Mouse (Mus musculus) forebrain, embryonic 11.5 days (tissue): ENCODE measurements around the gene Mmp7. TPM values are rescaled to one million over a fixed set of nuclear protein-coding genes. Genes with fewer than 3 reads are reported as not detected.

Source experiments
- ATAC-seq: fragments of 200-750 bp; cut with Nextera tagmentation; replicated peaks from 2 replicates; pipeline ENCODE4 v1.8.0; 2017; ENCODE audit warnings: moderate TSS enrichment; ENCODE audit not compliant: low FRiP score
- DNase-seq: peaks from one replicate; pipeline ENCODE4 v3.0.0-alpha.2; 2017; ENCODE audit warnings: low spot score
- H3K27ac ChIP-seq: fragments of 300-500 bp; sonication (generic); 2 replicates; pipeline ENCODE4 v1.5.1; 2014; ENCODE audit warnings: low read depth, low read length
- H3K27me3 ChIP-seq: fragments of 300-500 bp; sonication (generic); 2 replicates; pipeline ENCODE4 v1.6.1; 2014; ENCODE audit warnings: mild to moderate bottlenecking, low read length, mixed read lengths; ENCODE audit not compliant: control insufficient read depth, insufficient read depth
- H3K36me3 ChIP-seq: fragments of 300-500 bp; sonication (generic); 2 replicates; pipeline ENCODE4 v1.6.1; 2014; ENCODE audit warnings: mild to moderate bottlenecking, low read length, moderate library complexity, mixed read lengths; ENCODE audit not compliant: control insufficient read depth, insufficient read depth
- H3K4me1 ChIP-seq: fragments of 300-500 bp; sonication (generic); replicated peaks from 2 replicates; pipeline ENCODE4 v1.6.1; 2014; ENCODE audit warnings: low read length, mixed read lengths; ENCODE audit not compliant: control insufficient read depth, insufficient read depth
- H3K4me2 ChIP-seq: fragments of 300-500 bp; sonication (generic); 2 replicates; pipeline ENCODE4 v1.6.1; 2014; ENCODE audit warnings: low read depth, mild to moderate bottlenecking, low read length, moderate library complexity, mixed read lengths; ENCODE audit not compliant: severe bottlenecking
- H3K4me3 ChIP-seq: fragments of 300-500 bp; sonication (generic); 2 replicates; pipeline ENCODE4 v1.5.1; 2014; ENCODE audit warnings: low read depth, low read length
- H3K9ac ChIP-seq: fragments of 300-500 bp; sonication (generic); 2 replicates; pipeline ENCODE4 v1.6.1; 2014; ENCODE audit warnings: low read length
- H3K9me3 ChIP-seq: fragments of 300-500 bp; sonication (generic); 2 replicates; pipeline ENCODE4 v1.6.1; 2016; ENCODE audit warnings: low read length, mixed read lengths; ENCODE audit not compliant: control insufficient read depth
- WGBS: fragments of 180-500 bp; shearing (Covaris S2); extraction: QIAGEN DNeasy Blood & Tissue Kit; methylation state at CpG from one replicate; pipeline ENCODE4 v1.1.7; 2014; 5-methylcytosine and 5-hydroxymethylcytosine counted together
- polyA plus RNA-seq: library from polyadenylated mRNA; unstranded; fragments of >200 nt; fragmentation: Nextera tagmentation; extraction: Ambion mirVana; gene quantifications from 2 replicates; pipeline ENCODE4 v1.2.1, GENCODE M21; 2014

Mmp7 gene
- polyA plus RNA-seq, 1 experiment from 2014 or later, result not detected

DNA sequence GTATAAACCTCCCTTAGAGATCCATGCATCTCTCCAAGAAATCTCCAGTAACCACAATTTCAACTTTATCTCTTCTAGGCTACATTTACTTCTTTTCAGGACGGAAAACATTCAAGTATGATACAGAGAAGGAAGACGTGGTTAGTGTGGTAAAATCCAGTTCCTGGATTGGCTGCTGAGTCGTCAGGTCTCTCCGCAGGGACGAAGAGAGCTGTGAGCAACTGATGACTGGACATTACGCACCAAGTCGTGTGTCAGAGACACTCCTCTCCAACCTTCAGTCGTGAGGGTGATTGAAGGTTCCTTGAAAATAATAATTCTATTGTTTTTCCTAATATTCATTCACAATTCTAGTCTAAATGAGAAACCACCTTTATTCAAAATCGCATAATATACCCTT, 18.9 kb upstream of the Mmp7 start:
- Histone ChIP-seq H3K4me1 (no peaks in the 10 kb centered on the region), H3K27ac (no peak overlapping the region), H3K9ac (no peak overlapping the region), H3K36me3 (no peaks in the 10 kb centered on the region), H3K4me2 (no peak overlapping the region), H3K27me3 (no peaks in the 10 kb centered on the region), H3K4me3 (no peak overlapping the region), H3K9me3 (no peaks in the 10 kb centered on the region)
- DNase-seq, result no peak
- WGBS, result 86% methylated on average over 9 of the region's 9 CpGs
- no peak for ATAC-seq

DNA sequence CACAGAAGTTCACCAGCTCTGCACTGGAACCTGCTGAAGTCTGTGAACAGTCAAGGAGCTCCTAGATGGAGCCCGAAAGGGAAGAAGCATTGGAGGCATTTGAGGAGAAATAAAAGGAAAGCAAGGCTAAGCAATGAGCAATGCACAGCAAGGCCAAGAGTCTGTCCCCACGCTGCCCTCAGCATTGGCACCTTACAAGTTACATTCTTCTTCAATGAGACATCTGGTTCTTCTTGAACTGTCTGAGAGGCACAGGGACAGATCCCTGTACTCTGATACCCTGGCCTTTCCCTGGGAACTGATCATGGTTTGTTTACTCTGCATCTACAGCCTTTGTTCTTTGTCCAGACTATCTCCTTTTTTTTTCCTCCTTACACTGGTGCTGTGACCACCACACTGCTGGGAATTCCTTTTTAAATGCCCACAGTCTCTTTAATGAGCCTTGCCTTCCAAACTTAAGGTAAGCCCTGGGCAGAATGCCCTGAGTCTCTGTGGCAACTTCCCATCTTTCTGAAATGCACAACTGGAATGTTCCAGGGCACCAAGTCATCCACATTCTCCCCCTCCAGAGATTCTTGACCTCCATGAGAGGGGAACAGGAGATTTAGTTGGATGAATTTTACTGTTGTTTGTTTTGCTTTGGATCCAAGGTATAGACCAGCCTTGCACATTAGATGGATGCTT, 13.6 kb upstream of the Mmp7 start:
- H3K4me3 ChIP-seq, result no peak overlapping the region
- no peaks in the 10 kb centered on the region for H3K36me3 ChIP-seq
- no peak overlapping the region for H3K4me2 ChIP-seq
- H3K27ac ChIP-seq, result no peak overlapping the region
- DNase-seq, result no peak
- 83% methylated on average over 2 of the region's 2 CpGs for WGBS
- no peaks in the 10 kb centered on the region for H3K9me3 ChIP-seq
- no peaks in the 10 kb centered on the region for H3K4me1 ChIP-seq
- H3K27me3 ChIP-seq, result no peaks in the 10 kb centered on the region
- ATAC-seq, result no peak
- H3K9ac ChIP-seq, result no peak overlapping the region

DNA sequence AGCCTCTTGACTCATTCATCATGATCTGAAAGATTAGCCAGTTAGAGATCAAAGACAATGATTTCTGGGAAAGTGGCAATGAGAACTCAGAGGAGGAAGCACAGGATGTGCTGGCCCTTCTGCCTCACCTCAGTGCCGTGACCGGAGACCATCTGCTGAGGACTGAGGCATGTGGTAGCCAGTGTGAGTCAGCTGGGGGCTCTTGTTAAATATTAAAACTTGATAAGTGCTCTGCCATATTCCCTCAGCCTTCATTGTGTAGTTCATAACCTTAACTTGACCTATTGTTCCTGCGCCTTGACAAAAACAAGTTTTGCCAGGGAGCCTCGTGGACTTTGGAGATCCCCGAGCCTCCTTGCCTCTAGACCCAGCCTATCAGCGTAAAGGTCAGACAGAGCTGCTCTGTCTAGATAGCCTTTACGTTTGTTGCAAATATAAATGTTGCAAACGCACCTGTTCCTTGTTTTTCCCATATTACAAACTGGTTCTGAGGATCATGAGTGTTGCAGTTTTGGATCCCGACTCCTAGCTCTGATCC, 9.7 kb upstream of the Mmp7 start:
- no peak overlapping the region for H3K27ac ChIP-seq
- H3K9me3 ChIP-seq, result no peaks in the 10 kb centered on the region
- no peak overlapping the region for H3K4me2 ChIP-seq
- no peaks in the 10 kb centered on the region for H3K36me3 ChIP-seq
- H3K27me3 ChIP-seq, result no peaks in the 10 kb centered on the region
- no peak overlapping the region for H3K4me3 ChIP-seq
- DNase-seq (no peak), ATAC-seq (no peak)
- 90% methylated on average over 9 of the region's 9 CpGs for WGBS
- no peak overlapping the region for H3K9ac ChIP-seq
- H3K4me1 ChIP-seq, result no peaks in the 10 kb centered on the region

DNA sequence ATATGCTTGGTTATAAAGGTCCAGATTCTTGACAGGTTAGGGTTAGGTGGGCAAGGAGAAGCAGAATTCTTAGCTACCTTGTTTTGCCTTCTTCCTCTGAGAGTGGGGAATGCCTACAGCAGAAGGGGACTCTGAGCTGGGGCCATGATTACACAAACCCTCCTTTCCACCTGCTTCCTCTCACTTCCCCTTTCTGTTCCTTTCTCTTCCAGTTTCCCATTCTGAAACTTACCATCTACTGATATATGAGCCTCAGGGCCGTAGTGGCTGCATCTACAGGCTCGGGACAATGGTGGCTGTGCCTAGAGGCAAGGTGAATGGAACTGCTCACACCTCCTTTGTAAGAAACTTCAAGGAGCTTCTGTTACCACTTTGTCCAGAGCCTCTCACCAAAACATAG, 5.9 kb upstream of the Mmp7 start:
- no peaks in the 10 kb centered on the region for H3K36me3 ChIP-seq
- ATAC-seq (no peak), DNase-seq (no peak)
- WGBS, result 75% methylated on average over 2 of the region's 2 CpGs
- H3K27me3 ChIP-seq, result no peaks in the 10 kb centered on the region
- no peak overlapping the region for H3K27ac ChIP-seq
- no peaks in the 10 kb centered on the region for H3K9me3 ChIP-seq
- no peaks in the 10 kb centered on the region for H3K4me1 ChIP-seq
- H3K4me2 ChIP-seq, result no peak overlapping the region
- H3K9ac ChIP-seq, result no peak overlapping the region
- no peak overlapping the region for H3K4me3 ChIP-seq

DNA sequence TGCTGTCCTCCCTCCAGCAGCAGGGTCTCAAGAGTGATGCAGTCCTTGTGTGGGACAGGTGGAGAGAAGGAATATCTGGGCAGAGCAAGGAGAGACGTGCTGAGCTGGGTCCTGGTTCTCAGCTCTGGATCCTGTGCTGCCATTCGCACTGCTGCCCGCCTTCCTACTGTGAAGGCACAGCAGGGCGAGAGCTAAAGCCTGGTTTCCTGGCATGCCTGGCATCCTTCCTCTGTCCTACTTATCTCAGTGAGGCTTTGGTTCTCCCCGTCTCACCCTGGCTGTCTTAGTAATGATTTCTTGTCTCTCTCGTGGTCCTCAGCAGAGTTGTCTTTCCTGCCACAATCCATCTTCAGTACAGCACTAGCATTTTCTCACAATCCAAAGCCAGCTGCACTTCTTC, 2.1 kb upstream of the Mmp7 start:
- H3K9ac ChIP-seq, result no peak overlapping the region
- no peaks in the 10 kb centered on the region for H3K36me3 ChIP-seq
- no peak overlapping the region for H3K4me2 ChIP-seq
- no peaks in the 10 kb centered on the region for H3K9me3 ChIP-seq
- no peaks in the 10 kb centered on the region for H3K27me3 ChIP-seq
- no peak for ATAC-seq
- no peak for DNase-seq
- no peak overlapping the region for H3K27ac ChIP-seq
- WGBS, result 60% methylated on average over 6 of the region's 6 CpGs
- H3K4me3 ChIP-seq, result no peak overlapping the region
- no peaks in the 10 kb centered on the region for H3K4me1 ChIP-seq

DNA sequence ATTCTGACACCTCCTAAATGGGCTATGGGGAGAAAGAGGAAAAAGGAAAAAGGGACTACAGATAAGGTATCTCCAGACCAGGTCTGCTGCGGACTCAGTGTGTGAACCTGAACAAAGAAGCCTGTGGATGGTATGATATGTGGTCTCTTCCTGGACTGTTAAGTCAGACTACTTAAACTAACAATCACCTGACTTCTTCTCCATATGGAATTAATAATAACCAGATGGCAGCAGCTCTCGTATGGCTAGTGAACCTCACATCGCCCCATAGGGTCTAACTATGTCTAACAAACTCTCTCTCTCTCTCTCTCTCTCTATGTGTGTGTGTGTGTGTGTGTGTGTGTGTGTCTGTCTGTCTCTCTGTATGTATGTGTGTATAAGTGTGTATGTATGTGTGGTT, 2.1 kb downstream of the Mmp7 start:
- no peaks in the 10 kb centered on the region for H3K9me3 ChIP-seq
- H3K36me3 ChIP-seq, result no peaks in the 10 kb centered on the region
- 94% methylated on average over 3 of the region's 3 CpGs for WGBS
- H3K4me3 ChIP-seq, result no peak overlapping the region
- H3K27me3 ChIP-seq, result no peaks in the 10 kb centered on the region
- no peaks in the 10 kb centered on the region for H3K4me1 ChIP-seq
- no peak for DNase-seq
- no peak for ATAC-seq
- no peak overlapping the region for H3K9ac ChIP-seq
- no peak overlapping the region for H3K4me2 ChIP-seq
- H3K27ac ChIP-seq, result no peak overlapping the region

DNA sequence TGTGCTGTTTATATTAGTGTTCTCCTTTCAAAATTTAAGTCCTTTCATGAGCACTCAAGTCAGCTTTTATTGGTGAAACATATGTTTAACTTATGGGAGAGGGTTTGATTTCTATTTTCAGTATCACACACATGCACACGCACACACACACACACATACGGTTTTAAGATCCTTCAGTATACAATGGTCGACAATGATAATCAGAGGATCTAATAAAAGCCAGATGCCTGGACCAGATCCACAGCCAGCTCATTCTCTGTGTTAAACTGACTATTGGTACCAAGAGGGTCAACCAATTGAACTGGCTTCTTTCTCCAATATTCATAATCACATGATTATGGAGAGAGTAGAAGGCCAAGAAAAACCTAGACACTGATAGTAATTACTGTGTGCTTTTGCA, 3.8 kb downstream of the Mmp7 start:
- 81% methylated on average over 3 of the region's 3 CpGs for WGBS
- no peak for ATAC-seq

DNA sequence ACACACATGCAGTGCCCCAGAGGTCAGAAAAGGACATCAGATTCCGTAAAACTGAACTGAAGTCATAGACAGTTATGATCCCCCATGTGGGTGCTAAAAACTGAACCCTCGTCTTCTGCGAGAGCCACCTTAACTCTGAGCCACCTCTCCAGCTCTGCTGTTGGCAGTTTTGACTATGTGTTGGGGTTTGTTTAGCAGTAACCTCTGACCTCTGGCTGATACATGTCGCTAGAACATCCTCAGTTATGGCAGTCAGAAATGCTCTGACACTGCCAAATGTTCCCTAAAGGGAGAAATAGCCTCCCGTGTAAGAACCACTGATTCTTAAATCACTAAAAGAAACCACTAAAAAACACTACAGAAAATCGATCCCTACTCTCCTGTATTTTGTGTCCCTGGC, 16.8 kb downstream of the Mmp7 start:
- Histone ChIP-seq H3K36me3 (no peaks in the 10 kb centered on the region), H3K4me3 (no peak overlapping the region), H3K9ac (no peak overlapping the region), H3K4me1 (no peaks in the 10 kb centered on the region), H3K4me2 (no peak overlapping the region), H3K9me3 (no peaks in the 10 kb centered on the region), H3K27ac (no peak overlapping the region), H3K27me3 (no peaks in the 10 kb centered on the region)
- WGBS, result 80% methylated on average over 6 of the region's 6 CpGs
- ATAC-seq, result no peak
- no peak for DNase-seq

More for the DNA sequence above, 3.8 kb downstream of the Mmp7 start:
- Histone ChIP-seq H3K9ac (no peak overlapping the region), H3K4me2 (no peak overlapping the region), H3K4me1 (no peaks in the 10 kb centered on the region), H3K27ac (no peak overlapping the region), H3K9me3 (no peaks in the 10 kb centered on the region), H3K36me3 (no peaks in the 10 kb centered on the region), H3K4me3 (no peak overlapping the region), H3K27me3 (no peaks in the 10 kb centered on the region)
- no peak for DNase-seq

DNA sequence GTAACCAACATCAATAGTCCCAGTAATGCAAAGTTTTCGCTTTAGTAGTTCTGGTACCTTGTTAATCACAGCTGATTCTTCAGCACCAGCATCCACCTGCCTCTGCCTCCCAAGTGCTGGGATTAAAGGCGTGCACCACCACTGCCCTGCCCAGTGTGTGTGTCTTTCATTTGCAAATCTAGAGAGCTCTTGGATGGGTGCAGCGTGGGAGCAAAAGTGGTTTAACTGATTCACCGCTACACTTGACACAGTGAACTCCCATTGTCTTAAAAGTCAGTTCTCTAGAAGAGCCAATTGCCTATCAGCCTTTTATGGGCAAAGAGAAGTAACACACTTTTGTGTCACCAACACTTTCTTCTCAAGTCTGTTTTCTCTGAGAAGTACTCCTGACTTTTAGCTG, 19.3 kb downstream of the Mmp7 start:
- H3K4me3 ChIP-seq, result no peak overlapping the region
- H3K4me1 ChIP-seq, result no peaks in the 10 kb centered on the region
- H3K4me2 ChIP-seq, result no peak overlapping the region
- no peak for DNase-seq
- 78% methylated on average over 4 of the region's 4 CpGs for WGBS
- H3K9me3 ChIP-seq, result no peaks in the 10 kb centered on the region
- no peak overlapping the region for H3K9ac ChIP-seq
- no peaks in the 10 kb centered on the region for H3K36me3 ChIP-seq
- H3K27me3 ChIP-seq, result no peaks in the 10 kb centered on the region
- H3K27ac ChIP-seq, result no peak overlapping the region
- no peak for ATAC-seq
